Mouse (Mus musculus) liver, embryonic 12.5 days (tissue): ENCODE results near the gene Anapc11. TPM values are rescaled to one million over a fixed set of nuclear protein-coding genes. Genes with fewer than 3 reads are reported as not detected.

ENCODE experiments used
- ATAC-seq: fragments of 200-750 bp; cut with Nextera tagmentation; 2 replicates; pipeline ENCODE4 v1.8.0; 2017; ENCODE audit warnings: moderate number of reproducible peaks, mild to moderate bottlenecking, moderate library complexity
- H3K27ac ChIP-seq: fragments of 300-500 bp; sonication (generic); 2 replicates; pipeline ENCODE4 v1.5.1; 2016; ENCODE audit warnings: mild to moderate bottlenecking
- H3K27me3 ChIP-seq: fragments of 300-500 bp; sonication (generic); replicated peaks from 2 replicates; pipeline ENCODE4 v1.6.1; 2016; ENCODE audit warnings: mild to moderate bottlenecking, moderate library complexity
- H3K36me3 ChIP-seq: fragments of 300-500 bp; sonication (generic); 2 replicates; pipeline ENCODE4 v1.6.1; 2016; ENCODE audit warnings: mild to moderate bottlenecking, moderate library complexity
- H3K4me1 ChIP-seq: fragments of 300-500 bp; sonication (generic); 2 replicates; pipeline ENCODE4 v1.6.1; 2016
- H3K4me2 ChIP-seq: fragments of 300-500 bp; sonication (generic); 2 replicates; pipeline ENCODE4 v1.6.1; 2016; ENCODE audit warnings: mild to moderate bottlenecking, moderate library complexity
- H3K4me3 ChIP-seq: fragments of 300-500 bp; sonication (generic); 2 replicates; pipeline ENCODE4 v1.5.1; 2016; ENCODE audit warnings: mild to moderate bottlenecking, moderate library complexity
- H3K9ac ChIP-seq: fragments of 300-500 bp; sonication (generic); 2 replicates; pipeline ENCODE4 v1.6.1; 2016; ENCODE audit warnings: mild to moderate bottlenecking, moderate library complexity
- H3K9me3 ChIP-seq: fragments of 300-500 bp; sonication (generic); replicated peaks from 2 replicates; pipeline ENCODE4 v1.6.1; 2016; ENCODE audit warnings: mild to moderate bottlenecking, moderate library complexity
- WGBS: fragments of 180-500 bp; shearing (Covaris S2); methylation state at CpG from one replicate; pipeline ENCODE4 v1.1.7; 2016; ENCODE audit not compliant: insufficient replicate concordance; 5-methylcytosine and 5-hydroxymethylcytosine counted together
- polyA plus RNA-seq: library from polyadenylated mRNA; unstranded; fragments of >200 nt; fragmentation: Nextera tagmentation; extraction: Ambion mirVana; gene quantifications from 2 replicates; pipeline ENCODE4 v1.2.1, GENCODE M21; 2016

Gene Anapc11
- polyA plus RNA-seq, 1 experiment from 2014 or later, result 120 TPM

DNA sequence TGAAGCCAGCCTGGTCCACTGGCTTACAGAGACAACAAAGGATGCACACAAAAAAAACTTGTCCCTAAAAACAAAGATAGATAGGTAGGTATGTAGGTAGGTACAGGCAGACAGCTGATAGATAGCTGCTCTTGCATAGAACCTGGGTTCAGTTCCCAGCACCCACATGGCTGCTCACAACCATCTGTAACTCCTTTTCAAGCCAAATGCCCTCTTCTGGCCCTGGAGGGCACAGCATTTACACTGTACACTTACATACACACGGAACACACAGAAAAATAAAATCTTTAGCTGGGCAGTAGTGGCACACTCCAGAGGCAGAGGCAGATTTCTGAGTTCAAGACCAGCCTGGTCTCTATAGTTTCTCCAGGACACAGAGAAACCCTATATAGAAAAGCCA lies 14.3 kb upstream of the Anapc11 start:
- H3K4me2 ChIP-seq, result no peak overlapping the region
- H3K9me3 ChIP-seq, result no peaks in the 10 kb centered on the region
- H3K4me1 ChIP-seq, result peaks cover 39% of the 10 kb centered on the region
- H3K9ac ChIP-seq, result no peak overlapping the region
- whole genome bisulfite sequencing, result 81% methylated on average over 1 of the region's 1 CpGs
- H3K4me3 ChIP-seq, result no peak overlapping the region
- peaks cover 76% of the 10 kb centered on the region for H3K36me3 ChIP-seq
- H3K27ac ChIP-seq, result no peak overlapping the region
- ATAC-seq, result no peak
- no peaks in the 10 kb centered on the region for H3K27me3 ChIP-seq

DNA sequence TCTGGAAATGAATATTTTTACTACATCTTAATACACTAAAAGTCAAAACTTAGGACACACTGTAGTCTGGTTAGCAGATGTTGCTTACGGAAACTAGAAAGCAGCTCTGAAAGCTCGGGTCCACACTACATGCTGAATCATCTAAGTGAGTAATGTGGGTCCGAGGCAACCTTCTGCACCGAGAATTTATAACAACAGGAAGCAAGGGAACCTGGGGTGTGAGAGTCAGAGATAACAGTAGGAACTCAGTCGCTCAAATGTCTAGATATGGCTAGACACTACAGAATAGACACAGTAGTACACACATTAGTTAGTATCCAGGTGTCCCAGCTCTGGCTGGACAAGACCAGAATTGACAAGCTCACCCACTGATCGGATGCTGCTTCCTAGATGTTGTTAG lies 9.7 kb upstream of the Anapc11 start:
- Histone ChIP-seq H3K36me3 (peaks cover 100% of the 10 kb centered on the region), H3K27ac (peak overlapping the region; percentile 33; the same call in 1 of the 2 replicates)
- 27% methylated on average over 6 of the region's 6 CpGs for WGBS

DNA sequence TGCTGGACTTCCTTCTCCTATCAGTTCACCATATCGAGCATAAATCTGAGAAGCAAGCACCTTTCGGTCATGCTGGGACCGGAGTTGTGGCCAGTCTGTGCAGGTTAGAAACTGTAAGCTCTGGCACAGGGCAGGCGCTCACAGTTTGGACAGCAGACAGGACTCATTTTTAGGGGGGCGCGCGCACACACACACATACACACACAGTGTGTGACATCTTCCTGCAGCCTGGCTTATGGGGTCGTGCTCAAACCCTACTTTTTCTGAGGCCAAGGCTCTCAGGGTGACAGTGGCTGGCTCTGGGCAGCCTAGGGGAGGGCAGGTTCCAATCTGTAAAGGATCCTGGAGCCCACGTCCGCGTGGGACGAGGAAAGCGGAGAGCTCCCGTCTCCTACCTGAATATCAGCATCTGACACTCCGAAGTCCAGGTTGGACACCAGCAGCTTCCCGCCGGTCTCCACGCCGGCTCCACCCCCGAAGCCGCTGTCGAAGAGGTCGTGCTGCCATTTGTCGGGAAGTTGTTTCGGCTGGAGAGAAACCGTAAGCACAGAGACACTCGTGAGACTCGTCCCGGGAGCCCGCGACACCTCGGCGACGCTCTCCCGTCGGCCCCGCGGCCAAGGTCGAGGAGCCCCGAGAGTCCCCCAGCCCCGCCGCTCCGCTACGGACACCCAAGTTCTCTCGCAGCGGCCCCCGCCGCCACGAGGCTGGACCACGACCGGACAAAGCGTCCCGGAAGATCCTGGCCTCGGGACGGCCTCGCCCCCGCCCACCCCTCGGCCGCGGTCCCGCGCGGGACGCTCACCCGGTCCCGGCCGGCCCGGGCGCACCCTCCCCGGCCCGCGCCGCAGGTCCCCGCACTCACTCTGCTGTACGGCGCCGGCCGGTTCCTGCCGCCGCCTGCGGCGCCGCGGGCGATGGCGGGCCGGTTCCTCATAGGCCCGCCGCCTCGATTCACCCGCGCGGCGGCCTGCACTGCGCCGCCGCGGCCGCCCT lies 683 bp upstream of the Anapc11 start:
- Histone ChIP-seq H3K4me3 (peak overlapping the region; percentile 95), H3K27me3 (no peaks in the 10 kb centered on the region), H3K36me3 (peaks cover 73% of the 10 kb centered on the region), H3K9me3 (no peaks in the 10 kb centered on the region), H3K9ac (peak overlapping the region; percentile 100), H3K4me2 (peak overlapping the region; percentile 93), H3K4me1 (peaks cover 74% of the 10 kb centered on the region), H3K27ac (peak overlapping the region; percentile 96)
- ATAC-seq, result peak; percentile 30
- WGBS, result 3% methylated on average over 92 of the region's 99 CpGs

More for the DNA sequence above, 9.7 kb upstream of the Anapc11 start:
- ATAC-seq, result peak; percentile 72
- Histone ChIP-seq H3K4me3 (no peak overlapping the region), H3K9ac (no peak overlapping the region), H3K4me1 (peaks cover 28% of the 10 kb centered on the region), H3K4me2 (no peak overlapping the region), H3K27me3 (no peaks in the 10 kb centered on the region), H3K9me3 (no peaks in the 10 kb centered on the region)

DNA sequence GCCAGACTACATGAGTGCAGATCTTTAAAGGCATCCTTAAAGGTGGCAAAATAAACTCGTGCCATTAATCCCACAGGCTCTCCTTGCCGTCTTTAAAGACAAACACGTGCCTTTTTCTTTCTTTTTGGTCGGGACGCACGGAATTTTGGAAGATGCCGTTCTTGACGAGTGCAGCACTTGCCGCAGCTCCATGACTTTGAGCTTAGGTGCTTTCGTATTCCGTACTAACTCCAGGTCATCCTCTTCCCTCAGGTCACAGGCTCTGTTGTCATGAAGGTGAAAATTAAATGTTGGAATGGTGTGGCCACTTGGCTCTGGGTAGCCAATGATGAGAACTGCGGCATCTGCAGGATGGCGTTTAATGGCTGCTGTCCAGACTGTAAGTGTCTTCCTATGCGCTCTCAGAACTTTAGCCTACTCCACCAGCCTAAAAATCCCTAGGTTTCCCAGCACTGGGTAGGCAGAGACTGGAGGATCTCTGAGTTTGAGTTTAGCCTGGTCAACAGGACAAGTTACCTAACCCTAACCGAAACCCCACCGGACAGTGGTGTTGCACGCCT lies 849 bp downstream of the Anapc11 start:
- ATAC-seq, result no peak
- 42% methylated on average over 17 of the region's 17 CpGs for WGBS

DNA sequence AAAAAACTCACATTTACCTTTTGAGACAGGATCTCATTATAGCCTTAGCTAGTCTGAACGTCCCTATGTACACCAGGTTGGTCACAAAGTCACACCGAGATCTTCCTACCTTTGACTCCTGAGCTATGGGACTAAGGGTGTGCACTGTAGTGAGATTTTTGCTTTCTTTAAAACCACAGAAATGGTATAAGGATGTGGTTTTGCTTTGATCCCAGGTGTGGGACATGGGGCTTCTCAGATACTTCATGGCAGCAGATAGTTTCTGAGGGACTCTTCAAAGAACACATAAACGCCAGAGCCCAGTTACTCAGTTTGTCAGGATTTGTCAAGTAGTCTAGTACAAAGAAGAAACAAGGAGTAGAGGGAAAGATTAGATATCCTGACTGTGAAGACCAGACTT lies 2.5 kb downstream of the Anapc11 start:
- H3K9ac ChIP-seq, result no peak overlapping the region
- ATAC-seq, result no peak
- H3K27me3 ChIP-seq, result no peaks in the 10 kb centered on the region
- H3K4me1 ChIP-seq, result peaks cover 74% of the 10 kb centered on the region
- whole genome bisulfite sequencing, result 76% methylated on average over 3 of the region's 3 CpGs
- H3K4me2 ChIP-seq, result no peak overlapping the region
- no peak overlapping the region for H3K4me3 ChIP-seq
- H3K27ac ChIP-seq, result 0 out of 2 replicates have a peak overlapping the region, but pooled peaks have one; percentile 22
- peaks cover 74% of the 10 kb centered on the region for H3K36me3 ChIP-seq
- no peaks in the 10 kb centered on the region for H3K9me3 ChIP-seq

More for the DNA sequence above, 849 bp downstream of the Anapc11 start:
- Histone ChIP-seq H3K4me2 (peak overlapping the region; percentile 93), H3K4me1 (peaks cover 78% of the 10 kb centered on the region), H3K36me3 (peaks cover 73% of the 10 kb centered on the region), H3K27ac (peak overlapping the region; percentile 96), H3K9me3 (no peaks in the 10 kb centered on the region), H3K4me3 (peak overlapping the region; percentile 95), H3K27me3 (no peaks in the 10 kb centered on the region), H3K9ac (peak overlapping the region; percentile 80)

DNA sequence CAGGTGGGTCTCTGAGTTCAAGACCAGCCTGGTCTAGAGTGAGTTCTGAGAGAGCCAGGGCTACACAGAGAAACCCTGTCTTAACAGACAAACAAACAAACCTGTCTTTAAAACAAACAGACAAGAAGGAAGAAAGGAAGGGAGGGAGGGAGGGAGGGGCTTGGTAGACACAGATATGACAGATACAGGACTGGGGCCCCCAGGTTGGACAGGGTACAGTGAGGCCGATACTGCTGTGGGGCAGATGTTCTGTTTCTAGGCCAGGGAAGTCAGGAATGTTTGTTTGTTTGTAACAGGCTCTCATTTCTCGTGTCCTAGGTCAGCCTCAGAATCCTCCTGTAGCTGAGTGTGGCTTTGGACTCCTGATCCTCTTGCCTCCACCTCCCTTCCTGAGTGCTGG lies 5.3 kb downstream of the Anapc11 start:
- WGBS, result 15% methylated on average over 2 of the region's 2 CpGs
- peaks cover 75% of the 10 kb centered on the region for H3K4me1 ChIP-seq
- peak overlapping the region; percentile 50 for H3K9ac ChIP-seq
- H3K4me2 ChIP-seq, result peak overlapping the region; percentile 57
- peaks cover 12% of the 10 kb centered on the region for H3K27me3 ChIP-seq
- H3K9me3 ChIP-seq, result no peaks in the 10 kb centered on the region
- H3K4me3 ChIP-seq, result peak overlapping the region; percentile 22; the same call in 1 of the 2 replicates
- peak; percentile 81 for ATAC-seq
- H3K36me3 ChIP-seq, result peaks cover 72% of the 10 kb centered on the region
- H3K27ac ChIP-seq, result peak overlapping the region; percentile 78

DNA sequence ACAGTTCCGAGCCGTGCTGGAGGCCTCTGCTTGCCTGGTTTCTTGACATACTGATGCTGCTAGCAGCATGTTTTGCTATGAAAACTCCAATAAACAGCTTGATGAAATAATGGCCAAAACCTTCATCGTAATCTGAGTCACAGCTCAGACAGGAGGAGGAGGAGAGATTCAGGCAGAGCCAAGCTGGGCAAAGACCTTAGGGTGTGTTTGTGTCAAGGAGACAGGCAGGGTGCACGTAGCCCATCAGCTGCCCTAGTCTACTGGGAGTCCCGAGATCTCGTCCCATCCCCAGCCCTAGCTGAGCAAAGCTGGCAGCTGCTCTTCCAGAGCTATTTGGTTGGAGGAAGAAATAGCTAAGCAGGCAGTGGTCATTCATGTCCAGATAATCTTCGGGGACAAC lies 7.4 kb downstream of the Anapc11 start:
- ATAC-seq, result no peak
- no peak overlapping the region for H3K4me3 ChIP-seq
- no peak overlapping the region for H3K9ac ChIP-seq
- no peaks in the 10 kb centered on the region for H3K9me3 ChIP-seq
- peaks cover 22% of the 10 kb centered on the region for H3K27me3 ChIP-seq
- no peak overlapping the region for H3K4me2 ChIP-seq
- H3K36me3 ChIP-seq, result peaks cover 77% of the 10 kb centered on the region
- peaks cover 70% of the 10 kb centered on the region for H3K4me1 ChIP-seq
- WGBS, result 85% methylated on average over 7 of the region's 7 CpGs
- H3K27ac ChIP-seq, result no peak overlapping the region

DNA sequence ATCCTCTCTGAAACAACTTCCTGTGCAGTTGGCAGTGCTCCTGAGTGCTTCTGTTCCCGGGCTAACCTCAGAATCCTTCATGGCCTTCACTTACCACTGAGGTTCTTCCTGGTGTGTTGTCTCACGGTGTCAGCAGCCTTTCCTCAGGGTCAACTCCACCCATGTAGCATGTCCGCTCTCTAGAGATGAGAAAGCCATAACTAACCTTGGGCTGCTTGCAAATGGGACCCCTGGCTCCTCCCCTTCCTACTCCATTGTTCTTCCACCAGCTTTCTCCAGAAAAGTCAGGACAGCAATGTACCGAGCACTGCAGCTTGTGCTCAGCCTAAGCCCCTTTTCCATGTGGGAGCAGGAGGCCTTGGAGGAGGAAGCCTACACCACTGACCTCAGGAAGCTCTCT lies 8.5 kb downstream of the Anapc11 start:
- Histone ChIP-seq H3K4me1 (peaks cover 66% of the 10 kb centered on the region), H3K27me3 (peaks cover 22% of the 10 kb centered on the region), H3K9me3 (no peaks in the 10 kb centered on the region), H3K4me2 (no peak overlapping the region), H3K4me3 (no peak overlapping the region), H3K36me3 (peaks cover 79% of the 10 kb centered on the region), H3K9ac (no peak overlapping the region), H3K27ac (peak overlapping the region; percentile 20)
- WGBS, result 70% methylated on average over 4 of the region's 4 CpGs
- no peak for ATAC-seq

DNA sequence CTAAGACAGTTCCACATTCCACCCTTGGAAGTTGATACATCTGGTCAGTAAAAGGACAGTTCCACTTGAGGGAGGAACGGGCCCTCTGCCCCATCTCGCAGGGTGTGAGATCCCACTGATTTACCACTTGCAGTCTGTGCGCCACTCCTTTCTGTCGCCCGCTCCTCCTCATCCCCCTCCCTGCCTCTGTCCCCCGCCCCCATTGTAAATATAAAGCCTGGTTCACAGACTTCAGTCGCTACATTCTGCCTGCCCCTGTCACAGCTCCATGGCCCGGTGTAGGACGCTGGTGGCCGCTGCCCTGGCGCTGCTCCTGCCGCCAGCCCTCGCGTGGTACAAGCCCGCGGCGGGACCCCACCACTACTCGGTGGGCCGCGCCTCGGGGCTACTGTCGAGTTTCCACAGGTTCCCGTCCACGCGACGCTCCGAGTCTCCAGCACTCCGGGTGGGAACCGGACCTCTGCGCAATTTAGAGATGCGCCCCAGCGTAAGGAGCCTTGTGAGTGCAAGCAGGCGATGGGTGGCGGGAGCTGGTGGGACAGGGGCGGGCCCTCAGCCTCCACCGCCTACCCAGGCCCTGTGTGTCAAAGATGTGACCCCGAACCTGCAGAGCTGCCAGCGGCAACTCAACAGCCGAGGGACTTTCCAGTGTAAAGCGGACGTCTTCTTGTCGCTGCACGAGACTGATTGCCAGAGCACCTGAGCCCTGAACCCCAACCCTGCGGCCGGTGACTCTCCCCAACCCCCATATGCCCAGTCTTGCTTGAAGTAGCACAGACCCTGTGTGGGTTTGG lies 10.2 kb downstream of the Anapc11 start, which contains the start of gene Npb:
Npb (plus strand) TSS at position 237 of the 794 bp plus-strand sequence.
- peak within 1 kb of the TSS; percentile 33; the same call in 1 of the 2 replicates for H3K9ac ChIP-seq
- peak within 1 kb of the TSS; percentile 29 for H3K27ac ChIP-seq
- H3K27me3 ChIP-seq, result peaks cover 22% of the 10 kb centered on the region
- no peaks in the 10 kb centered on the region for H3K9me3 ChIP-seq
- WGBS, result 23% methylated on average over 45 of the region's 45 CpGs
- H3K4me2 ChIP-seq, result peak within 1 kb of the TSS; percentile 60
- peaks cover 79% of the 10 kb centered on the region for H3K36me3 ChIP-seq
- ATAC-seq, result no peak
- peaks cover 49% of the 10 kb centered on the region for H3K4me1 ChIP-seq
- H3K4me3 ChIP-seq, result peak within 1 kb of the TSS; percentile 38

DNA sequence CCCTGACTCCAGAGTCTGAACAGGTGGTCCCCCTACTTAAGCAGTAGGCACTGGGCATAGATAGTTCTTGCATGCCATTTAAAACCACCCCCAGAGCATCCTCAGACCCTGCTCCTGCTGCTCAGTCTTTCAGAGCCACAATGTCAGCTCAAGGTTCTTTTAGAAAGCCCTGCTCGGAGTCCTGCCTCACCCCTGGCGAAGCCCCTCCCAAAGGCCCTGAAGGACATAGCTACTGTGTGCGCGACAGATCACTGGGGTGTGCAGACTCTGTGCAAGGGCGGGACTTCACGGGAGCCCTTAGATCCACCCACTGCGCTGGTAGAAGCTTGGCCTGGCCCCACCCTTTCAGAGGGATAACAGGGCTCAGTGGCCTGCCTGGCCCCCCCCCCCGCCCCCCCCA lies 11.0 kb downstream of the Anapc11 start:
- Histone ChIP-seq H3K4me3 (no peak overlapping the region), H3K9ac (peak overlapping the region; percentile 33; the same call in 1 of the 2 replicates), H3K36me3 (peaks cover 79% of the 10 kb centered on the region)

DNA sequence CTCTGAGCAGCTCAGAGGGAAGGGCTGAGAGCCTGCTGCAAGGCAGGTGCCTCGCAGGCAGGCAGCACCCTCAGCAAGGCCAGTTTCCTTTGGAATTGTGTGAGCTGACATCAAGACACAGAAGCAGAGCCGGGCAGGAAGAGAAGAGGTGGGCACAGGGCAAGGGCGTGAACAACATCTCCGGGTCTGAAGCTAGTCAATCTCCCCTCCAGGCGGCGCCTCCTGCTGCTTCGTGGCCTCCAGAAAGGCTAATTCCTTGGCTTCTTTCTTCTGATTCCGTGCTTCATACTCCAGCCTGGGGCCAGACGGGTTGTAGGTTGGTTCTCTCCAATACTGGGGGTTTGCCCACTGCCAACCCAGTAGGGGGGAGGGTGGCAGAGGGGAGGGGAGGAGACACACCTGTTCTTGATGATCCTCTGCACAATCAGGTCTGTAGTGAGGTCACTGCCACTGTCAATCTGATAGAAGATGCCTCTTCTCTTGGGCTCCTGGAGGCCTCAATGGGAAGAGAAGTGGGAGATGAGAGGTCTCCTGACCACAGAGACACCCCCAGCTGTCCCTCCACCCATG lies 12.3 kb downstream of the Anapc11 start:
- WGBS, result 76% methylated on average over 9 of the region's 9 CpGs
- Histone ChIP-seq H3K9ac (no peak overlapping the region), H3K27ac (no peak overlapping the region), H3K27me3 (peaks cover 22% of the 10 kb centered on the region), H3K36me3 (peaks cover 77% of the 10 kb centered on the region), H3K4me1 (peaks cover 41% of the 10 kb centered on the region), H3K9me3 (no peaks in the 10 kb centered on the region), H3K4me3 (no peak overlapping the region), H3K4me2 (no peak overlapping the region)
- no peak for ATAC-seq

More for the DNA sequence above, 11.0 kb downstream of the Anapc11 start:
- H3K27me3 ChIP-seq, result peaks cover 22% of the 10 kb centered on the region
- H3K4me2 ChIP-seq, result peak overlapping the region; percentile 60
- no peaks in the 10 kb centered on the region for H3K9me3 ChIP-seq
- H3K4me1 ChIP-seq, result peaks cover 41% of the 10 kb centered on the region
- peak; percentile 69 for ATAC-seq
- 26% methylated on average over 8 of the region's 8 CpGs for WGBS
- peak overlapping the region; percentile 15 for H3K27ac ChIP-seq
